Mouse (Mus musculus) gastrocnemius, adult 8-10 months (tissue): ENCODE data around the gene Lrg1. TPM values are rescaled to one million over a fixed set of nuclear protein-coding genes. Genes with fewer than 3 reads are reported as not detected.
"Not testable (repeated sequence)": the region's sequence is repeated elsewhere in the genome, so short reads cannot be mapped to it uniquely, and the experiment has no call there.

ENCODE experiments used
- DNase-seq, 2 experiments: peaks; one replicate each; pipeline ENCODE4 v3.0.0; 2022; ENCODE audit warnings: low spot score in 2 of 2
- total RNA-seq, 4 experiments: library from RNA; stranded (reverse); gene quantifications; 2 replicates each; pipeline ENCODE4 v1.2.4; 2022

Lrg1 gene
- total RNA-seq, 4 experiments from 2014 or later: 10.7 to 24.5 (median 13.9) TPM

DNA sequence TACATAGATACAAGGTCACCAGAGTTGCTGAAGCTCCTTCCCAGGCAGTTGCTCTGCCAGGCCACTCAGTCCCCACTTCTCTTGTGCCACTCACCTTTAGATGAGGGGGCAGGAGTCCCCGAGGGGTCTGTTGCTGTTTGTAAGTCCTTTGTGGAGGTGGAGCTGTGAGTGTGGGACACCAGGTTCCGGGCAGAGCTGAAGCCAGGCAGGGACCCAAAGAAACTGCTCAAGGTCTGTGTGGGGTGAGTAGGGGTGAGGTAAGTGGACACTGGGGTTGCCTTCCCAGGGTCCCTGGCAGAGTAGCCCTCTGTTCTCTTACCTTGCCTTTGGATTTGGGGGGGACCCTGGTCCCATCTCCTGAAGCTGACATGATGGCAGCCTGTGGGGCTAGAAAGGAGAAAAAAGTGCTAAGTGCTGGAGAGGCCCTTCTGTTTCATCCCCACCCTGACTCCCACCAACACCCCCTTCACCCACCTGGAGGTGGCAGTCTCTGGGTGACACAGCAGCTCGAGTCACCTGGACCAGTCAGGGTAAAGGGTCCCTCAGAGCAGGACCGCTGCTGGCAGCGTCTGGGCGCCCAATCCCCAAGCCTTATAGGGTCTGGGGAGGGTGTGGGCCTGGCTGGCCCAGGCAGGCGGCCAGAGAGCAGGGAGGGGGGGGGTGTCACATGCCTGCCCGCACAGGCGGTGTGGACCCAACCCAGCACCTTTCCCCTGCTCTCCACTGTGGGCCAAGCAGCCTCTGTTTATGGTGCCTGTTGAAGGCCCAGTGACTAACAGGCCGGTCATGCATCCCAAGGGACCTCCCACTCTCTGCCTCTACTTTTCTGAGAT, 12.4 kb downstream of the Lrg1 start, which contains the start of gene Plin4:
TSS of gene Plin4 (minus strand) at position 585 of the 833 bp plus-strand sequence.
- peak; percentile 59 to 84 for DNase-seq

DNA sequence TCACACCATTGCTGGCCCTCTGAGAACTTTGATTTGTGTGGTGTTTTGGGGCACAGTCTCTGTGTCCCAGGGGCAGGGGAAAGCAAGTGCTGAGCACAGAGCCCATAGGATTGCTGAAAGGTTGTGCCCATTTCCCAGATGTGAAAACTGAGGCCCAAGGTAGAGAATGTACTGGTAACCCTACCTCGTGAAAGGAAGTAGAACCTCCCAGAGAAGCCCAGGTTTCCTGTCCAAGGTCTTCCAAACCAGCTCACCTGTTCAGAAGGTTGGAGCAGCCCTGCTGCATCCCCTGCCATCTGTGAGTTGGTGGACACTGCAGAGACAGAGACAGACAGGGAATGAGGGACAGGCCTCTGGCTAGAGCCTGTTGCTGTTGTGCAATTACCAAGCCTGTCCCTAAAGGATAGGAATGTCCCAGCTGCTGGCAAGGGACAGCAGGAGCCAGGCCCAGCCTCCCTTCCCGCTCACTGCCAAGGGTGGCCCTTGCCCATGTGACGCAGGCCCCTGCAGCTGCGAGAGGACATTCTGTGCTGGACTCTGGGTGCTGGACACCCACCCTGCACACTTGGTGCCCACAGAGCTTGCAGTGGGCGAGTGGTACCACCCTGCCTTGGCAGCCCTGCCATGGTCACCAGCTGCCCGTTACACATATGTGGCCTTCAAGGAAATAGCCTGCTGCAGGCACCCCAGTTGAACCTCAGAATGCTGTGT, 13.3 kb downstream of the Lrg1 start:
- DNase-seq: peak; percentile 85 to 91

DNA sequence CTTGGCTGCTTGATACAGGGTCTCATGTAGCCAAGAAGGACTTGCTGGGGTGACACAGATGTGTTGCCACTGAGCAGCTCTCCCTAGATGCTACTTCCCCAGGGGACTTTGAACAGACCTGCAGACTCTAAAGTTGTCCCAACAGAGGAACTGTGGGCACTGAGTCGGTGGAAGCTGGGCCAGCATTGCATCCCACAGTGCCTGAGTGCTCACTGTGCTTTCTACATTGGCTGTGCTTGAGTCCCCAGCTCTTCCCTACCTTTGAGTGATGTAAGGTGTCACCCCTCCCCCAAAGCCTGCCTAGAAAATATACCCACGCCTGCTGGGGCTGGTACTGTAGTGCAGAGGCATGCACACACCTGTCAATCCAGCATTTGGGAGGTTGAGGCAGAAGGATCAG, 14.1 kb downstream of the Lrg1 start:
- no peak for DNase-seq

DNA sequence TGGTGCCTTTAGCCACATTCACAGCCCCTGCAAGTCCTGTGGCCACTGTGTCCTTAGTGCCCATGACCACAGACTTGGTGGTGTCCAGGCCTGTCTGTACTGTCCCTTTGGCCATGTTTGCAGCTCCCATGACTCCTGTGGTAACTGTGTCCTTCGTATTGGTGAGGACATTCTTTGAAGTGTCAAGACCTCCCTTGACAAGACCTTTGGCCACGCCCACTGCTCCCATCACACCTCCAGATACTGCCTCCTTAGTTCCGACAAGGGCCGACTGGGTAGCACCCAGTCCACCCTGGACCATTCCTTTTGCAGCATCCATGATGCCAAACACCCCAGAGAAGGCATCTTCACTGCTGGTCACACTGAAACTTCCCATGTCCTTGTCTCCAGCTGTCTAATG, 14.8 kb downstream of the Lrg1 start:
- DNase-seq: no peak

DNA sequence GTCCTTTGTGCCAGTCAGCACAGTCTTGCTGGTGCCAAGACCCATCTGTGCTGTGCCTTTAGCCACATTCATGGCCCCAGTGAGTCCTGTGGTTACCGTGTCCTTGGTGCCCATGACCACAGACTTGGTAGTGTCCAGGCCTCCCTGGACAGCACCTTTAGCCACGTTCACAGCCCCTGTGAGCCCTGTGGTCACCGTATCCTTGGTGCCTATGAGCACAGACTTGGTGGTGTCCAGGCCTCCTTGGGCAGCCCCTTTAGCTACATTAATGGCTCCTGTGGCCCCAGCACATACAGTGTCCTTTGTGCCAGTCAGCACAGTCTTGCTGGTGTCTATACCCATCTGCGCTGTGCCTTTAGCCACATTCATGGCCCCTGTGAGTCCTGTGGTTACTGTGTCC, 15.4 kb downstream of the Lrg1 start:
- not testable (repeated sequence) for DNase-seq

DNA sequence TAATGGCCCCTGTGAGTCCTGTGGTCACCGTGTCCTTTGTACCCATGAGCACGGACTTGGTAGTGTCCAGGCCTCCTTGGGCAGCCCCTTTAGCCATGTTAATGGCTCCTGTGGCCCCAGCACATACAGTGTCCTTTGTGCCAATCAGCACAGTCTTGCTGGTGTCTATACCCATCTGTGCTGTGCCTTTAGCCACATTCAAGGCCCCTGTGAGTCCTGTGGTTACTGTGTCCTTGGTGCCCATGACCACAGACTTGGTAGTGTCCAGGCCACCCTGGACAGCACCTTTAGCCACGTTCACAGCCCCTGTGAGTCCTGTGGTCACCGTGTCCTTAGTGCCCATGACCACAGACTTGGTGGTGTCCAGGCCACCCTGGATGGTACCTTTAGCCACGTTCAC, 17.0 kb downstream of the Lrg1 start:
- DNase-seq: not testable (repeated sequence)

DNA sequence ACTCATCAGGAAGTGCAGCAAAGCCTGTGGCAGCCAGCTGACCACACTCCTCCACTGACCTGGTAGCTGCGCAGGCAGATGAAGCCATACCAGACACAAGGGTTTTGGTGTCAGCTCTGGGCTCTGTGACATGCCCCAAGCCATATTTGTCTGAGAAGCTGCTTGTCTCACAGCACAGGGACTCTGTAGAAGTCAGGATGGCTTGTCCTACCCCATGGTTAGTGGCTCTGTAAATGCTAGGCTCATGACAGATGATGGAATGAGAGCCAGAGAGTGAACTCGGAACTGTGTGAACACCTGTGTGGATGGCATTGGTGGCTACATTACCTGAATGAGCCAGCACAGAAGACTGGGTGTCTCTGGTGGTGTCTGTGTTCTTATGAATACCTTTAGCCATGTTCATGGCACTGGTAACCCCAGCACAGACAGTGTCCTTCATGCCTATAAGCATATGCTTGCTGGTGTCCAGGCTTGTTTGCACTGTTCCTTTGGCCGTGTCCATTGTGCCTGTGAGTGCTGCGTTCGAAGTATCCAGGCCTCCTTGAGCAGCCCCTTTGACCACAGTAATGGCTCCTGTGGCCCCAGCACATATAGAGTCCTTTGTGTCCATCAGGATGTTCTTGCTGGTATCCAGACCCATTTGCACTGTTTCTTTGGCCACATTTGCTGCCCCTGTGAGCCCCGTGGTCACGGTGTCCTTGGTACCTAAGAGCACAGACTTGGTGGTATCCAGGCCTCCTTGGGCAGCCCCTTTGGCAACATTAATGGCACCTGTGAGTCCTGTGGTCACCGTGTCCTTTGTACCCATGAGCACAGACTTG, 18.1 kb downstream of the Lrg1 start:
- DNase-seq: no peak

DNA sequence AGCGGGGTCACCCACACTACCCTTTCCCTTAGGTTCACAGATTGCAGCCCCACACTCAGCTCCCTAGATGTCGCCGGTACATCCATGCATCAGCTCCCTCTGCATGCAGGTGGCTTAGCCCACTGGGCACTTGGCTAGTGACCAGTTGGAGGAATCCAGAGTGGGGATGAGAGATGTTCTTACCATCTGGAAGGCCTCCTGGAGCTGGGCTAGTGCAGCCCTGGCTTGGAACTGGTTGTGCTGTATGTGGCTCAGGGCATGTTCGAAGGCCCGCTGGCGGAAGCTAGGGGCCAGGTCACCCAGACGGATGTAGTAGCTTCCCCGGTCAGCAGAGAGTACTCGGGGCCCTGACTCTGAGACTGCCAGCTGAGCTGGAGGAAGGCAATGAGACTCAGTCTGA, 18.9 kb downstream of the Lrg1 start:
- peak in 1 of 2 experiments; percentile 44 for DNase-seq

DNA sequence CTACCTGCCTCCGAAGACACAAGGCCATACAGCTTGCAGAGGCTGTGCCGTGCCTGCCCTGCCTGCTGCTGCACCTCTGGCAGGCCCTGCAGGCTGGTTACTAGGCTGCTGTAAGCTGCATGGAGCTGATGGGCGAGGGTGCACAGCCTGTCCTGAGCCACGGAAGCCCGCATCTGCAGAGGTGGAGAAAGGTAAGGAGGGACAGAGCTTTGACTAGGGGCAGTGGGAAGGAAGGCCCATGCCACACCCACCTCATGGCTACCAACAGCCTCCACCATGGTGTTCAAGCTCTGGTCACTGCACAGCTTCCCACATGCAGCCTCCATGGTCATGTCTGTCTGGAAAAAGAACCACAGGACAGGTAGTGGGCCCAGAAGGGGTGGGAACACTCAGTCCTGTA, 19.6 kb downstream of the Lrg1 start:
- DNase-seq: no peak

DNA sequence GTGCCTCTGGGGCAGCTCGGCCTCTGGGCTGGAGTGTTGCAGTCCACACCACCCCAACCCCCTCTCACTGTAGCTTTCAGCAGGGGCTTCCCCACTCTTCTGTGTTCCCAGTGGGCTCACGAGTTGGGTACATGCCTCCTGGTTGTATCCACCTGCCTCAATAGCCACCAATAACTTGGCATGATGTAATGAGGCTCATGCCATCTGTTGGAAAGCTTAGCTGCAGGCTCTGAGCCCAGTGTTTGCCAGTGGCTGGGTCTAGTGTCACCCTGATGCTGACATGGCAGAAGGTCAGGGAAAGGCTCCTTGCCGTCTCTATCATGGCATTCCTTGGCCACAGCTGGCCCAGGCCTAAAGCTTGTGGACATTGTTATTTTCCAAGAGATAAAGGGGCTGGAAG, 21.0 kb downstream of the Lrg1 start:
- DNase-seq: peak in 1 of 2 experiments; percentile 68

DNA sequence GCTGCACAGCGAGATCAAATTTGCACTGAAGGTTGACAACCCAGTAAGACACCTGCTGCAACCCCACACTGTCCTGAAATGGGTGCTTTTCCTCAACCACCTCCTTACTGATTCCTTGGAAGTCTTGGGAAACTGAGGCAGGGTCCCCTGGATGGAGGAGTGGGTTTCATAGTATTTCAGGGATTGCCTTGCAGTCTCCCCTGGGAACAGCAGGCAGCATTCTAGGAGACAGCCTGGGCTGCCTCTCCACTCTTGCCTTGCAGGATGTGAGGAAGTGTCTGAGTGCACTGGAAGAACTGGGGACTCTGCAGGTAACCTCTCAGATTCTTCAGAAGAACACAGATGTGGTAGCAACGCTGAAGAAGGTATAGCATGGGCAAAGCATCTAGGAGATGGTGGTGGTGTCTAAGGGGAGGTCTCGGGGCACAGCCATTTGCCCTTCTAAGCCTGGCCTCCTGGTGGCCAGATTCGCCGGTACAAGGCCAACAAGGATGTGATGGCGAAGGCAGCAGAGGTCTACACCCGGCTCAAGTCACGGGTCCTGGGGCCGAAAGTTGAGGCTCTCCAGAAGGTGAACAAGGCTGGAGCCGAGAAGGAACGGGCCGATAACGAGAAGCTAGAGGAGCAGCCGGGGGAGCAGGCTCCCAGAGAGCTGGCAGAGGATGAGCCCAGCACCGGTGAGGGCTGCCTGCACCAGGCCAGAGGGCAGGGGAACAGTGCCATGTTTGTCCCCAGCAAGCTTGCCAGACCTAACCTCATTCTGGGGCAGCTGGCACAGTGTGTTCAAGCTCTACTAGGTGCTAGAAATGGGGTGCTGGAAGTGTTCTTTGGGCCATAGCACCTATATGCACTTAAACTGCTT, 22.9 kb downstream of the Lrg1 start:
- DNase-seq: peak; percentile 43 to 56

DNA sequence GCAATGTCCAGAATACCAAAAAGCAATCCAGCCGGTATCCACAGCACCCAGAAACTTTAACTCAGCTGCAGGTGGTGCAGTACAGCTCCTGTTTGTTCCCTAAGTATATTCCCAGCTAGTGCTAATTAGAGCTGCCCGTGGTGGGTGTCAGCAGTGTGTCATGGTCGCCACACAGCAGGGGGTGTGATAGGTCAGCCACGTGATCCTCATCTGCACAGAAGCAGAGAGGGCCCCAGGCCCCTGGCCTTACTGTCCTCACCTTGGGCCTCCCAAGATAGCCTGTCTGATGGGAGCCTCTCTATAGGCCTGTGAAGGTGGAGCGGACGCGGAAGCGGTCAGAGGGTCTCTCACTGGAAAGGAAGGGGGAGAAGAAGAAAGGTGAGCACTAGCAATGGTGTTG, 23.6 kb downstream of the Lrg1 start:
- no peak for DNase-seq

DNA sequence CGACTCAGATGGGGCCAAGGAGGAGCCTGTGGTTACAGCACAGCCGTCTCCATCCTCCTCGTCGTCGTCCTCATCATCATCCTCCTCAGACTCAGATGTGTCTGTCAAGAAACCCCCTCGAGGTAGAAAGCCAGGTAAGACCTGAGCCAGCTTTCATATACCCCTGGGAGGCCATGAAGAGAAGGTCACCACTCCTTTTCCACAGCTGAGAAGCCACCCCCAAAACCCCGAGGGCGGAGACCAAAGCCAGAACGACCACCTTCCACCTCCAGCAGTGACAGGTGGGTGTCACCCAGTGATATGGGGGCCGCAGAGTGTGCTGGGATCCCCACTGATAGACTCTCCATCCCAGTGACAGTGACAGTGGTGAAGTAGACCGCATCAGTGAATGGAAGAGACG, 24.9 kb downstream of the Lrg1 start:
- no peak for DNase-seq

DNA sequence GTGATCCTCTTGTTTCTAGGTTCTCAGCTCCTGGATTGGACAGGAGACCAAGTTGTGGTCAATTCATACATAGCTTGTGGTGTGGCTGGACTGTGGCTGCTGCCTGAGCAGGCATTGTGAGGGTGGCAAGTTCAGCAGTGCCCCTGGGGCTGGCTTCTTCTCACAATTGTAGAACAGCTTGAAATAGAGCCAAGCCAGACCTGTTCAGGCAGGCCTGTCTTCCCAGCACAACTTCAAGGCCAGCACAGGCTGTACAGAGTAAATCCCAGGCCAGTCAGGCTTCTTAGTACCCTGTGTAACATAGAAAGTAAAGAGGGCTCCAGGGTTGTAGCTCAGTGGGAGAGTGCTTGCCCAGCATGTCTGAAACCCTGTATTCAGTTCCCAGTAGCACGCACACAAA, 29.0 kb downstream of the Lrg1 start:
- DNase-seq: no peak

DNA sequence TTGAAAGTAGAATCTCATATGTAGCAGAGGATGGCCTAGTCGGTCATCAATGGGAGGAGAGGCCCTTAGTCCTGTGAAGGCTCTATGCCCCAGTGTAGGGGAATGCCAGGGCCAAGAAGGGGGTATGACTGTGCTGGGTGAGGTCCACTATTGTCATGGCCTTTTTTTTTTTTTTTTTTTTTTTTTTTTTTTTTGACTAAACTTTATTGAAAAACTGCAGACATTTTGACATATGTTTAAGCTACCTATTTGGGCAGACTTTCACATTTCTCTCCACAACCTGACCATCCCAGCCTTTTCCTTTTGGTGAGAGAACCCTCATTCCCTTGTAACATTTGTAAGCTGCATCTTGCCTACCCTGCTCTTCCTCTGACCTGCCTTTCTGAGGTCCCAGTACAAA, 29.5 kb downstream of the Lrg1 start:
- no peak for DNase-seq

DNA sequence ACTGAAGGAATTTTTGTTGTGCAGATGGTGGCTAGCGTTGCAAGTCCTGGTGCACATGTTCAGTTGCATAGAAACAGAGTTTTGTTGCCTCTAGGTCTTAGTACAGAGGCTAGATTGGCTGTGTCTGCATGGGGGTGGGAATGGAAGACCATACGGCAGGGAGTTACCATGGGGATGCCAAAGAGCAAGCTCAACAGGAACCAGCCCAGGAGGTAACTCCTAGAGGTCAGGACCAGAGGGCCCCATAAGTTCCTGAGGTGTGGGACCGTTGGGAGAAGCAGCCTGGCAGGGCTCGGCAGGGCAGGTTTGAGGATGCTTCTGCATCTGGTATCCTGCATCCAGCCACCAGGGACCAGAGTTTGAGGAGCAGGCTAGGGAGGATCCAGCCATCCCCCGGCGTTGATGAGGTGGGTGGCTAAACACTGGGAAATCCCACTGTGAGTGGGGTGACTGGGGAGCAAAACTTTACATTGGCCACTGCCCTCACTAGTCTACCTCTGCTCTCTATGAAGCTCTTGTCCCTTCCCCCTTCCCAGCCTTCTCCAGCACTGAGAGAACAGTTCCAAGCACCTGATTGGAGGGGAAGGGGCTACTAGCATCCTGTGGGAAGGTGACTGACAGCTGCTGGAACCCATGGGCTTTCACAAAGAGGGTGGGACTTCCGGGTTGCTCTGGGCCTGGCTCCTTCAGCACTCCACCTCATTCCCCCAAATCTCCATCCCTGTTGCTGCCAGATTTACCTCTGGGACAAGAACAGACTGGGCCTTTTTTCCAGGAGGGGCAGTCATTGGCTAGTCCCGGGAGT, 40.8 kb downstream of the Lrg1 start:
- no peak for DNase-seq

DNA sequence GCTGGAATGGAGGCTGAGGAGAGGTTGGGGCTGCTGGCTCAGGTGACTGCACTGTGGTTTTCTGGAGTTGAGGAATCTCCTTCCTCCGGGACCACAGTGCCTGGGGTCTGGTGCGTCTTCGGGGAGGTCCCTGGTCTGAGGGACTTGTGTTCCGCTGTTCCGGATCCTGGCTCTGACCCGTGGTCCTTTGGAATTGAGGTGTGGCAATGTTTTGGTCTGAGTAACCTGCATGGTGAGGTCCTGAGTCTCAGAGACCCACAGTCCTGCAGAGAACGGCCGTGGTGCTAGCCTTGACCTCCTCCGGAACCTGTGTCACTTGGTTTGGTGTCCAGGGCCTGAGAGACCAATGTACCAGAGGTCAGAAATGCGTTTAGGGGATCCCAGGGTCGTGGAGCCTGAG, 41.9 kb downstream of the Lrg1 start:
- no peak for DNase-seq

DNA sequence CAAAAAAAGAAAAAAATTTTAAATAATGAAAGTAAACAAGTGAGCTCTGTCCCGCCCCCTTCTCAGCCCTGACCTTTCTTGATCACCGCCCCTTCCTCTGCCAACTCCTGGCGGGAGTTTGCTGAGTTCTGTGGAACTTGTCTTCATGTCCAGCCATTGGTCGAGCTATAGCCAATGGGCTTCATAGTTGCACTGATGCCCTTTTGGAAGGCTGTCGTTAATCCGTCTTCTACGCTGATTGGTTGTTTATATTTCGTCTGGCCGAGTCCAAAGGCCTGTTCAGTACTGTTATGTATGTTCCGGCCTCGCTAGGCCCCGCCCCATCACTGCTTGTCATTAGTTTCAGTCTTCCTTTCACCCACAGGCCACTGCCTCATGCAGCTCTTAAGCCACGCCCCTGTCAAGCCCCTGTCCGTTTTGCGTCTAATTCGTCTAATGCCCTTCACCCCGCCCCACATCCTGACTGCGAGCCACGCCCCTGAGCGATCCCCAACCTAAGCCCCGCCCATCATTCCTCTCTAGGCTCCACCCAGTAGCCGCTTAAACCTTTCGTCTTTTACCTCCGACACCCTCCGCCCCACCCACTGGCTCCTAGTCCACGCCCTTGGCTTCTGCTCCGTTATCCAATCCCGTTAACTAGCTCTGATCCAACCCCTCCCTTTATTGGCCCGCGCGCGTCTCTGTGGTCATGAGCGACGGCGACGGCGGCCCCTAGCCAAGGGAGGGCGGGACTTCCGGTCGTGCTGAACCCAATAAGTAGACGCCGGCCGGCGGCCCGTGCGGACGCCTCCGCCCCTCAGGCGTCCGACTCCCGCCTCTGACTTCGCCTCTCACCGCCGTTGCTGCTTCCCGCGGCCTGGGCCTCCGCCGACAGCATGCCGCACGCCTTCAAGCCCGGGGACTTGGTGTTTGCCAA, 42.7 kb downstream of the Lrg1 start, which contains the start of gene Hdgfl2:
TSS of gene Hdgfl2 (plus strand) at position 755 of the 916 bp plus-strand sequence.
- peak; percentile 100 for DNase-seq

DNA sequence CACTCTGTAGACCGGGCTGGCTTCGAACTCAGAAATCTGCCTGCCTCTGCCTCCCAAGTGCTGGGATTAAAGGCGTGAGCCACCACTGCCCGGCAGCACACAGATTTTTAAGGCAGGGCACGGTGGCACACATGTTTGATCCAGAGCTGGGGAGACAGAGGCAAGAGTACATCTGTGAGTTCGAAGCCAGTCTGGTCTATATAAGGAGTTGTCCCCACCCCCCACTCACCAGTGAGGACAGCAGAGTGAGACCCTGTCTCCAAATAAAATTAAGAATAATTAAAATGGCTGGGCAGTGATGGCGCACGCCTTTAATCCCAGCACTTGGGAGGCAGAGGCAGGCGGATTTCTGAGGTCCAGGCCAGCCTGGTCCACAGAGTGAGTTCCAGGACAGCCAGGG, 43.4 kb downstream of the Lrg1 start:
- not testable (repeated sequence) for DNase-seq
